Mouse (Mus musculus): ENCODE results near the gene Ppp1r15a.
"Not testable (repeated sequence)": the region's sequence is repeated elsewhere in the genome, so short reads cannot be mapped to it uniquely, and the experiment has no call there.

Gene Ppp1r15a

GRCm38 (mm10) chr7:45518618-45519017 is 7.5 kb downstream of the Ppp1r15a start:
- DNase-seq (ENCODE audit: low spot score), result no peak

- peak; percentile 8 for DNase-seq (ENCODE audit: low spot score)
These were observed 9.2 kb downstream of the Ppp1r15a start for GRCm38 (mm10) chr7:45516846-45517245.

GRCm38 (mm10) chr7:45515436-45515835 is 10.6 kb downstream of the Ppp1r15a start:
- DNase-seq (ENCODE audit: low spot score), result no peak

GRCm38 (mm10) chr7:45514411-45514810 is 11.7 kb downstream of the Ppp1r15a start:
- DNase-seq (ENCODE audit: low spot score), result no peak

- peak; percentile 92 for DNase-seq (ENCODE audit: low spot score)
These were observed 15.9 kb downstream of the Ppp1r15a start, which contains the start of gene Nucb1 for GRCm38 (mm10) chr7:45509912-45510787. Gene Nucb1, minus strand, starts transcription at chr7:45510406.

GRCm38 (mm10) chr7:45509181-45509882 is 16.7 kb downstream of the Ppp1r15a start:
- no peak for DNase-seq (ENCODE audit: low spot score)

GRCm38 (mm10) chr7:45508561-45508960 is 17.5 kb downstream of the Ppp1r15a start:
- no peak for DNase-seq (ENCODE audit: low spot score)

- DNase-seq (ENCODE audit: low spot score), result no peak
These were observed 18.5 kb downstream of the Ppp1r15a start for GRCm38 (mm10) chr7:45507583-45507982.

- DNase-seq (ENCODE audit: low spot score), result no peak
These were observed 27.6 kb downstream of the Ppp1r15a start for GRCm38 (mm10) chr7:45498427-45498826.

- no peak for DNase-seq (ENCODE audit: low spot score)
These were observed 31.5 kb downstream of the Ppp1r15a start for GRCm38 (mm10) chr7:45494548-45494947.

GRCm38 (mm10) chr7:45492951-45493350 is 33.1 kb downstream of the Ppp1r15a start:
- DNase-seq (ENCODE audit: low spot score), result no peak

- DNase-seq (ENCODE audit: low spot score), result no peak
These were observed 33.7 kb downstream of the Ppp1r15a start for GRCm38 (mm10) chr7:45492225-45492844.

- no peak for DNase-seq (ENCODE audit: low spot score)
These were observed 34.8 kb downstream of the Ppp1r15a start for GRCm38 (mm10) chr7:45491264-45491663.

GRCm38 (mm10) chr7:45490822-45491221 is 35.2 kb downstream of the Ppp1r15a start:
- DNase-seq (ENCODE audit: low spot score), result no peak

- DNase-seq (ENCODE audit: low spot score), result no peak
These were observed 36.5 kb downstream of the Ppp1r15a start for GRCm38 (mm10) chr7:45489578-45489977.

GRCm38 (mm10) chr7:45488293-45489204 is 37.5 kb downstream of the Ppp1r15a start, which contains the start of gene Dhdh:
Gene Dhdh, minus strand, starts transcription at chr7:45488805.
- peak; percentile 31 for DNase-seq (ENCODE audit: low spot score)

- DNase-seq (ENCODE audit: low spot score), result no peak
These were observed 38.2 kb downstream of the Ppp1r15a start for GRCm38 (mm10) chr7:45487861-45488292.

- DNase-seq (ENCODE audit: low spot score), result no peak
These were observed 39.2 kb downstream of the Ppp1r15a start, which contains the start of gene Gm45808 for GRCm38 (mm10) chr7:45486761-45487415. Gene Gm45808, minus strand, starts transcription at chr7:45486811.

GRCm38 (mm10) chr7:45486158-45486557 is 39.9 kb downstream of the Ppp1r15a start:
- DNase-seq (ENCODE audit: low spot score), result no peak

GRCm38 (mm10) chr7:45484985-45485384 is 41.1 kb downstream of the Ppp1r15a start:
- DNase-seq (ENCODE audit: low spot score), result not testable (repeated sequence)

GRCm38 (mm10) chr7:45482166-45482565 is 43.9 kb downstream of the Ppp1r15a start:
- DNase-seq (ENCODE audit: low spot score), result no peak
